Mouse (Mus musculus) embryonic facial prominence, embryonic 10.5 days (tissue): ENCODE results near the gene Otulin. TPM values are rescaled to one million over a fixed set of nuclear protein-coding genes. Genes with fewer than 3 reads are reported as not detected.

Experiments used
- DNase-seq: peaks from one replicate; pipeline ENCODE4 v3.0.0-alpha.2; 2017; ENCODE audit warnings: low spot score
- H3K27ac ChIP-seq: fragments of 300-500 bp; sonication (generic); replicated peaks from 2 replicates; pipeline ENCODE4 v1.5.1; 2016; ENCODE audit warnings: mild to moderate bottlenecking
- H3K27me3 ChIP-seq: fragments of 300-500 bp; sonication (generic); replicated peaks from 2 replicates; pipeline ENCODE4 v1.6.1; 2016; ENCODE audit warnings: low read depth, mild to moderate bottlenecking; ENCODE audit not compliant: poor library complexity, severe bottlenecking
- H3K36me3 ChIP-seq: fragments of 300-500 bp; sonication (generic); replicated peaks from 2 replicates; pipeline ENCODE4 v1.6.1; 2016; ENCODE audit warnings: mild to moderate bottlenecking, moderate library complexity
- H3K4me1 ChIP-seq: fragments of 300-500 bp; sonication (generic); 2 replicates; pipeline ENCODE4 v1.6.1; 2016
- H3K4me3 ChIP-seq: fragments of 300-500 bp; sonication (generic); 2 replicates; pipeline ENCODE4 v1.5.1; 2016; ENCODE audit warnings: mild to moderate bottlenecking, moderate library complexity
- H3K9me3 ChIP-seq: fragments of 300-500 bp; sonication (generic); 2 replicates; pipeline ENCODE4 v1.6.1; 2016; ENCODE audit warnings: mild to moderate bottlenecking
- WGBS: fragments of 180-500 bp; shearing (Covaris S2); methylation state at CpG from one replicate; pipeline ENCODE4 v1.1.7; 2016; 5-methylcytosine and 5-hydroxymethylcytosine counted together
- polyA plus RNA-seq: library from polyadenylated mRNA; unstranded; fragments of >200 nt; fragmentation: Nextera tagmentation; extraction: Ambion mirVana; gene quantifications from 2 replicates; pipeline ENCODE4 v1.2.1, GENCODE M21; 2016

Gene Otulin
- polyA plus RNA-seq, 1 experiment from 2014 or later = 27.7 TPM

GRCm38 (mm10) chr15:27519857-27520256, 110.6 kb downstream of the Otulin start:
- H3K27me3 ChIP-seq = no peaks in the 10 kb centered on the region
- H3K4me1 ChIP-seq = peaks cover 20% of the 10 kb centered on the region; the same call in 1 of the 2 replicates
- H3K4me3 ChIP-seq = no peak overlapping the region
- no peak for DNase-seq
- no peaks in the 10 kb centered on the region for H3K36me3 ChIP-seq
- WGBS = 93% methylated on average over 7 of the region's 7 CpGs
- peaks cover 3% of the 10 kb centered on the region; the same call in 1 of the 2 replicates for H3K9me3 ChIP-seq
- no peak overlapping the region for H3K27ac ChIP-seq

GRCm38 (mm10) chr15:27518026-27518425, 112.5 kb downstream of the Otulin start:
- no peaks in the 10 kb centered on the region for H3K27me3 ChIP-seq
- 78% methylated on average over 8 of the region's 8 CpGs for WGBS
- no peak for DNase-seq
- no peak overlapping the region for H3K27ac ChIP-seq
- peaks cover 14% of the 10 kb centered on the region; the same call in 1 of the 2 replicates for H3K4me1 ChIP-seq
- peaks cover 3% of the 10 kb centered on the region; the same call in 1 of the 2 replicates for H3K9me3 ChIP-seq
- H3K4me3 ChIP-seq = no peak overlapping the region
- no peaks in the 10 kb centered on the region for H3K36me3 ChIP-seq

- no peak overlapping the region for H3K4me3 ChIP-seq
- no peaks in the 10 kb centered on the region for H3K27me3 ChIP-seq
- DNase-seq = no peak
- H3K27ac ChIP-seq = no peak overlapping the region
- peaks cover 3% of the 10 kb centered on the region; the same call in 1 of the 2 replicates for H3K9me3 ChIP-seq
- 34% methylated on average over 1 of the region's 1 CpGs for WGBS
- H3K36me3 ChIP-seq = no peaks in the 10 kb centered on the region
- peaks cover 13% of the 10 kb centered on the region; the same call in 1 of the 2 replicates for H3K4me1 ChIP-seq
Observed at GRCm38 (mm10) chr15:27516927-27517326, 113.6 kb downstream of the Otulin start.

GRCm38 (mm10) chr15:27508982-27509381, 121.5 kb downstream of the Otulin start:
- H3K27me3 ChIP-seq = no peaks in the 10 kb centered on the region
- H3K4me1 ChIP-seq = peaks cover 22% of the 10 kb centered on the region
- WGBS = 94% methylated on average over 17 of the region's 17 CpGs
- H3K4me3 ChIP-seq = no peak overlapping the region
- no peaks in the 10 kb centered on the region for H3K9me3 ChIP-seq
- H3K27ac ChIP-seq = no peak overlapping the region
- no peak for DNase-seq
- H3K36me3 ChIP-seq = no peaks in the 10 kb centered on the region

GRCm38 (mm10) chr15:27508169-27508568, 122.3 kb downstream of the Otulin start:
- Histone ChIP-seq H3K36me3 (no peaks in the 10 kb centered on the region), H3K27me3 (no peaks in the 10 kb centered on the region), H3K4me1 (peaks cover 25% of the 10 kb centered on the region), H3K27ac (no peak overlapping the region), H3K4me3 (no peak overlapping the region), H3K9me3 (no peaks in the 10 kb centered on the region)
- 90% methylated on average over 7 of the region's 7 CpGs for WGBS
- DNase-seq = no peak

GRCm38 (mm10) chr15:27506893-27507596, 123.4 kb downstream of the Otulin start:
- H3K36me3 ChIP-seq = no peaks in the 10 kb centered on the region
- H3K9me3 ChIP-seq = no peaks in the 10 kb centered on the region
- H3K4me3 ChIP-seq = no peak overlapping the region
- 89% methylated on average over 15 of the region's 15 CpGs for WGBS
- H3K27ac ChIP-seq = no peak overlapping the region; the same call in 1 of the 2 replicates
- DNase-seq = no peak
- peaks cover 31% of the 10 kb centered on the region for H3K4me1 ChIP-seq
- H3K27me3 ChIP-seq = no peaks in the 10 kb centered on the region

- no peak for DNase-seq
- Histone ChIP-seq H3K36me3 (no peaks in the 10 kb centered on the region), H3K4me1 (peaks cover 31% of the 10 kb centered on the region), H3K9me3 (no peaks in the 10 kb centered on the region), H3K27me3 (no peaks in the 10 kb centered on the region), H3K4me3 (no peak overlapping the region), H3K27ac (no peak overlapping the region; the same call in none of the 2 replicates)
- 60% methylated on average over 5 of the region's 5 CpGs for WGBS
Observed at GRCm38 (mm10) chr15:27506127-27506886, 124.2 kb downstream of the Otulin start.

- no peak for DNase-seq
- peaks cover 28% of the 10 kb centered on the region for H3K4me1 ChIP-seq
- no peaks in the 10 kb centered on the region for H3K27me3 ChIP-seq
- H3K4me3 ChIP-seq = no peak overlapping the region
- H3K36me3 ChIP-seq = no peaks in the 10 kb centered on the region
- no peaks in the 10 kb centered on the region for H3K9me3 ChIP-seq
- no peak overlapping the region for H3K27ac ChIP-seq
- WGBS = 80% methylated on average over 20 of the region's 20 CpGs
Observed at GRCm38 (mm10) chr15:27503801-27504730, 126.4 kb downstream of the Otulin start.

GRCm38 (mm10) chr15:27503221-27503620, 127.3 kb downstream of the Otulin start:
- WGBS = 89% methylated on average over 9 of the region's 9 CpGs

GRCm38 (mm10) chr15:27502338-27502737, 128.2 kb downstream of the Otulin start:
- H3K4me1 ChIP-seq = peaks cover 36% of the 10 kb centered on the region
- no peaks in the 10 kb centered on the region for H3K36me3 ChIP-seq
- no peak overlapping the region for H3K27ac ChIP-seq
- H3K4me3 ChIP-seq = no peak overlapping the region
- no peaks in the 10 kb centered on the region for H3K9me3 ChIP-seq
- DNase-seq = no peak
- WGBS = 90% methylated on average over 13 of the region's 13 CpGs
- no peaks in the 10 kb centered on the region for H3K27me3 ChIP-seq

More at GRCm38 (mm10) chr15:27503221-27503620, 127.3 kb downstream of the Otulin start:
- H3K36me3 ChIP-seq = no peaks in the 10 kb centered on the region
- H3K9me3 ChIP-seq = no peaks in the 10 kb centered on the region
- H3K4me3 ChIP-seq = no peak overlapping the region
- DNase-seq = no peak
- H3K27ac ChIP-seq = no peak overlapping the region
- peaks cover 28% of the 10 kb centered on the region for H3K4me1 ChIP-seq
- no peaks in the 10 kb centered on the region for H3K27me3 ChIP-seq

GRCm38 (mm10) chr15:27500390-27500789, 130.1 kb downstream of the Otulin start:
- no peak overlapping the region for H3K27ac ChIP-seq
- H3K4me3 ChIP-seq = no peak overlapping the region
- 80% methylated on average over 15 of the region's 15 CpGs for WGBS
- peaks cover 34% of the 10 kb centered on the region for H3K4me1 ChIP-seq
- no peaks in the 10 kb centered on the region for H3K9me3 ChIP-seq
- no peaks in the 10 kb centered on the region for H3K36me3 ChIP-seq
- no peak for DNase-seq
- no peaks in the 10 kb centered on the region for H3K27me3 ChIP-seq

GRCm38 (mm10) chr15:27498078-27498477, 132.4 kb downstream of the Otulin start:
- Histone ChIP-seq H3K36me3 (no peaks in the 10 kb centered on the region), H3K27ac (no peak overlapping the region), H3K27me3 (no peaks in the 10 kb centered on the region), H3K9me3 (no peaks in the 10 kb centered on the region), H3K4me1 (peaks cover 41% of the 10 kb centered on the region), H3K4me3 (no peak overlapping the region)
- 84% methylated on average over 5 of the region's 5 CpGs for WGBS
- no peak for DNase-seq
